15 mouse cellular contexts compared by ENCODE assay signal in genomic region chr9:29594537-29595294, GRCm38 (mm10).
DNase-seq lines count a peak whose midpoint lies in the region; ATAC-seq lines count a peak whose summit lies in the region.
"Had no signal": no experiment of that assay in that cellular context is flagged by ENCODE, and none has a peak within 500 bp of the region (broad histone marks: within the 10 kb centered on the region; RNA-seq: fewer than 3 reads in every experiment).

No protein-coding gene starts in this region.

- peaks cover 15% of the 10 kb centered on the region for H3K4me1 ChIP-seq in heart, embryonic 12.5 days (replicated peaks)
- H3K4me1 ChIP-seq in midbrain, embryonic 16.5 days (ENCODE audit: control insufficient read depth, insufficient read depth, low read length), result peaks cover 16% of the 10 kb centered on the region; the same call in 1 of the 2 replicates
- H3K4me1 ChIP-seq in midbrain, embryonic 10.5 days, result peaks cover 6% of the 10 kb centered on the region
- peaks cover 12% of the 10 kb centered on the region; the same call in 1 of the 2 replicates for H3K4me1 ChIP-seq in hindbrain, embryonic 12.5 days
- H3K4me1 ChIP-seq: liver, embryonic 12.5 days; midbrain, embryonic 12.5 days had no signal

- no peak overlapping the region for H3K9ac ChIP-seq in heart, embryonic 12.5 days
- no peak overlapping the region for H3K9ac ChIP-seq in midbrain, embryonic 16.5 days (ENCODE audit: low read depth, low read length)
- no peak overlapping the region for H3K9ac ChIP-seq in hindbrain, embryonic 12.5 days
- H3K9ac ChIP-seq: liver, embryonic 12.5 days; midbrain, embryonic 12.5 days had no signal

- intact Hi-C loops in heart, postnatal 14 days (cut with DNase I), result no loop called here

- H3K4me2 ChIP-seq in heart, embryonic 12.5 days, result peak overlapping the region; percentile 57
- H3K4me2 ChIP-seq in midbrain, embryonic 16.5 days (ENCODE audit: low read length), result no peak overlapping the region
- no peak overlapping the region for H3K4me2 ChIP-seq in hindbrain, embryonic 12.5 days (replicated peaks)
- H3K4me2 ChIP-seq: liver, embryonic 12.5 days; midbrain, embryonic 12.5 days had no signal

- H3K36me3 ChIP-seq in heart, embryonic 12.5 days, result no peaks in the 10 kb centered on the region
- H3K36me3 ChIP-seq in midbrain, embryonic 16.5 days (ENCODE audit: control insufficient read depth, insufficient read depth, low read length), result no peaks in the 10 kb centered on the region
- no peaks in the 10 kb centered on the region for H3K36me3 ChIP-seq in midbrain, embryonic 10.5 days
- no peaks in the 10 kb centered on the region for H3K36me3 ChIP-seq in hindbrain, embryonic 12.5 days
- H3K36me3 ChIP-seq: G1E; liver, embryonic 12.5 days; midbrain, embryonic 12.5 days had no signal

- 57% methylated on average over 21 of the region's 21 CpGs for WGBS in heart, embryonic 12.5 days
- WGBS in midbrain, embryonic 16.5 days, result 56% methylated on average over 21 of the region's 21 CpGs
- 83% methylated on average over 21 of the region's 21 CpGs for WGBS in midbrain, embryonic 10.5 days
- WGBS in hindbrain, embryonic 12.5 days, result 73% methylated on average over 21 of the region's 21 CpGs

- ATAC-seq in heart, embryonic 12.5 days (ENCODE audit: insufficient number of reproducible peaks, low FRiP score), result no peak
- ATAC-seq in midbrain, embryonic 16.5 days, result no peak
- no peak for ATAC-seq in hindbrain, embryonic 12.5 days (ENCODE audit: low FRiP score)
- ATAC-seq: liver, embryonic 12.5 days had no signal

- no peak overlapping the region for H3K27ac ChIP-seq in heart, embryonic 12.5 days (ENCODE audit: poor library complexity, severe bottlenecking)
- 0 out of 2 replicates have a peak overlapping the region, but pooled peaks have one; percentile 9 for H3K27ac ChIP-seq in midbrain, embryonic 16.5 days (ENCODE audit: low read length)
- no peak overlapping the region for H3K27ac ChIP-seq in midbrain, embryonic 10.5 days (replicated peaks)
- H3K27ac ChIP-seq in hindbrain, embryonic 12.5 days, result 0 out of 2 replicates have a peak overlapping the region, but pooled peaks have one; percentile 17
- H3K27ac ChIP-seq: heart, adult 2 months; liver, embryonic 12.5 days; midbrain, embryonic 12.5 days had no signal

- H3K27me3 ChIP-seq in heart, embryonic 12.5 days (replicated peaks), result no peaks in the 10 kb centered on the region
- H3K27me3 ChIP-seq in midbrain, embryonic 16.5 days (ENCODE audit: control insufficient read depth, insufficient read depth, low read depth, low read length), result no peaks in the 10 kb centered on the region
- no peaks in the 10 kb centered on the region for H3K27me3 ChIP-seq in midbrain, embryonic 10.5 days (ENCODE audit: low read depth, poor library complexity, severe bottlenecking)
- no peaks in the 10 kb centered on the region for H3K27me3 ChIP-seq in hindbrain, embryonic 12.5 days
- H3K27me3 ChIP-seq: liver, embryonic 12.5 days; midbrain, embryonic 12.5 days had no signal

- no peaks in the 10 kb centered on the region for H3K9me3 ChIP-seq in heart, embryonic 12.5 days (replicated peaks)
- no peaks in the 10 kb centered on the region for H3K9me3 ChIP-seq in midbrain, embryonic 16.5 days (replicated peaks; ENCODE audit: control insufficient read depth, low read length, poor library complexity, severe bottlenecking)
- H3K9me3 ChIP-seq in midbrain, embryonic 10.5 days (replicated peaks), result no peaks in the 10 kb centered on the region
- H3K9me3 ChIP-seq in hindbrain, embryonic 12.5 days (replicated peaks), result no peaks in the 10 kb centered on the region
- H3K9me3 ChIP-seq: liver, embryonic 12.5 days; midbrain, embryonic 12.5 days had no signal

- no peak for DNase-seq in heart, postnatal 14 days
- DNase-seq in midbrain, embryonic 10.5 days (ENCODE audit: low spot score), result no peak
- DNase-seq in gastrocnemius, postnatal 4 days (ENCODE audit: low spot score in 2 of 2), result no peak
- no peak for DNase-seq in adrenal gland, postnatal 10 days
- DNase-seq in adrenal gland, adult 2 months, result no peak
- DNase-seq: kidney, adult 11 months; lung, postnatal 14 days; right cerebral cortex, postnatal 14 days had no signal

- peak overlapping the region; percentile 11; the same call in 1 of the 2 replicates for H3K4me3 ChIP-seq in heart, embryonic 12.5 days
- no peak overlapping the region for H3K4me3 ChIP-seq in midbrain, embryonic 16.5 days (ENCODE audit: low read depth, low read length)
- H3K4me3 ChIP-seq in midbrain, embryonic 10.5 days, result no peak overlapping the region
- no peak overlapping the region for H3K4me3 ChIP-seq in hindbrain, embryonic 12.5 days
- H3K4me3 ChIP-seq: heart, adult 2 months; liver, embryonic 12.5 days; midbrain, embryonic 12.5 days had no signal

Comparison
In these comparisons a context has a peak if more than half of its experiments do, and no peak if none do; other contexts are left out.
1. H3K27ac ChIP-seq: peak in midbrain, embryonic 16.5 days (single experiment) and hindbrain, embryonic 12.5 days (single experiment); none in heart, embryonic 12.5 days (single experiment) and midbrain, embryonic 10.5 days (single experiment).